Comparison of ENCODE assay signal across 8 mouse cellular contexts in genomic region chr13:12931907-12932617, GRCm38 (mm10).
DNase-seq lines count a peak whose midpoint lies in the region; ATAC-seq and TF ChIP-seq lines count a peak whose summit lies in the region.
"Not testable (repeated sequence)": the region's sequence is repeated elsewhere in the genome, so short reads cannot be mapped to it uniquely, and the experiment has no call there.

No protein-coding gene starts in this region.

- DNase-seq in 3134 (ENCODE audit: extremely low read depth, insufficient read length, low spot score) (peak; percentile 32), ES-CJ7 (ENCODE audit: low read depth, low spot score) (peak; percentile 72), ZHBTc4 (ENCODE audit: low read depth, low spot score) (peak; percentile 88)
- not testable (repeated sequence) for DNase-seq in lung, embryonic 14.5 days; midbrain, postnatal 0 days (ENCODE audit: low spot score)

- TF ChIP-seq CTCF in lung, embryonic 14.5 days (IDR thresholded peaks at IDR 0.05; ENCODE audit: low read depth), result 0 out of 2 replicates have a peak, but pooled peaks have one; percentile 36
- 0 out of 2 replicates have a peak, but pooled peaks have one; percentile 6 for TF ChIP-seq CTCF in midbrain, postnatal 0 days (IDR thresholded peaks at IDR 0.05)

- not testable (repeated sequence) for H3K27me3 ChIP-seq in hindbrain, embryonic 13.5 days; limb, embryonic 12.5 days; lung, embryonic 14.5 days (ENCODE audit: insufficient read depth, low read length); midbrain, postnatal 0 days (ENCODE audit: insufficient read depth, low read length)

- not testable (repeated sequence) for H3K4me3 ChIP-seq in hindbrain, embryonic 13.5 days; limb, embryonic 12.5 days (replicated peaks); lung, embryonic 14.5 days (ENCODE audit: low read depth, low read length); midbrain, postnatal 0 days (ENCODE audit: low read depth, low read length)

- peak; percentile 39; the same call in 1 of the 2 replicates for ATAC-seq in granulocyte monocyte progenitor cell, adult 5-6 weeks (replicated peaks; ENCODE audit: poor library complexity, severe bottlenecking)
- ATAC-seq in hindbrain, embryonic 13.5 days (ENCODE audit: low FRiP score), result peak; percentile 44; the same call in 1 of the 2 replicates
- ATAC-seq in limb, embryonic 12.5 days (ENCODE audit: insufficient number of reproducible peaks, insufficient read depth, low FRiP score, low TSS enrichment, low read depth), result peak; percentile 23; the same call in 1 of the 2 replicates
- ATAC-seq in lung, embryonic 14.5 days (ENCODE audit: insufficient read depth), result peak; percentile 21; the same call in 1 of the 2 replicates
- peak; percentile 6; the same call in 1 of the 2 replicates for ATAC-seq in midbrain, postnatal 0 days (ENCODE audit: low FRiP score)

- H3K9me3 ChIP-seq in hindbrain, embryonic 13.5 days, result peaks cover 71% of the 10 kb centered on the region
- peaks cover 75% of the 10 kb centered on the region for H3K9me3 ChIP-seq in limb, embryonic 12.5 days
- peaks cover 52% of the 10 kb centered on the region for H3K9me3 ChIP-seq in lung, embryonic 14.5 days (ENCODE audit: low read depth, low read length)
- peaks cover 56% of the 10 kb centered on the region for H3K9me3 ChIP-seq in midbrain, postnatal 0 days (ENCODE audit: low read length)

- not testable (repeated sequence) for H3K4me2 ChIP-seq in hindbrain, embryonic 13.5 days; limb, embryonic 12.5 days; lung, embryonic 14.5 days; midbrain, postnatal 0 days (ENCODE audit: low read depth, low read length, poor library complexity, severe bottlenecking)

- H3K36me3 ChIP-seq in hindbrain, embryonic 13.5 days; limb, embryonic 12.5 days; lung, embryonic 14.5 days (ENCODE audit: insufficient read depth); midbrain, postnatal 0 days (ENCODE audit: insufficient read depth, low read length): not testable (repeated sequence)

- not testable (repeated sequence) for H3K27ac ChIP-seq in hindbrain, embryonic 13.5 days; limb, embryonic 12.5 days; lung, embryonic 14.5 days (ENCODE audit: low read depth); midbrain, postnatal 0 days (ENCODE audit: low read depth, low read length)

- H3K4me1 ChIP-seq in hindbrain, embryonic 13.5 days (replicated peaks); limb, embryonic 12.5 days (replicated peaks); lung, embryonic 14.5 days (ENCODE audit: insufficient read depth); midbrain, postnatal 0 days (ENCODE audit: insufficient read depth, low read length): not testable (repeated sequence)

- not testable (repeated sequence) for H3K9ac ChIP-seq in hindbrain, embryonic 13.5 days; limb, embryonic 12.5 days (replicated peaks); lung, embryonic 14.5 days; midbrain, postnatal 0 days (replicated peaks; ENCODE audit: low read length, poor library complexity, severe bottlenecking)

- WGBS in hindbrain, embryonic 13.5 days, result 85% methylated on average over 15 of the region's 15 CpGs
- WGBS in limb, embryonic 12.5 days, result 84% methylated on average over 15 of the region's 15 CpGs
- WGBS in lung, embryonic 14.5 days, result 83% methylated on average over 15 of the region's 15 CpGs
- 87% methylated on average over 15 of the region's 15 CpGs for WGBS in midbrain, postnatal 0 days
